18 mouse cellular contexts compared by ENCODE assay signal in the genomic region with DNA sequence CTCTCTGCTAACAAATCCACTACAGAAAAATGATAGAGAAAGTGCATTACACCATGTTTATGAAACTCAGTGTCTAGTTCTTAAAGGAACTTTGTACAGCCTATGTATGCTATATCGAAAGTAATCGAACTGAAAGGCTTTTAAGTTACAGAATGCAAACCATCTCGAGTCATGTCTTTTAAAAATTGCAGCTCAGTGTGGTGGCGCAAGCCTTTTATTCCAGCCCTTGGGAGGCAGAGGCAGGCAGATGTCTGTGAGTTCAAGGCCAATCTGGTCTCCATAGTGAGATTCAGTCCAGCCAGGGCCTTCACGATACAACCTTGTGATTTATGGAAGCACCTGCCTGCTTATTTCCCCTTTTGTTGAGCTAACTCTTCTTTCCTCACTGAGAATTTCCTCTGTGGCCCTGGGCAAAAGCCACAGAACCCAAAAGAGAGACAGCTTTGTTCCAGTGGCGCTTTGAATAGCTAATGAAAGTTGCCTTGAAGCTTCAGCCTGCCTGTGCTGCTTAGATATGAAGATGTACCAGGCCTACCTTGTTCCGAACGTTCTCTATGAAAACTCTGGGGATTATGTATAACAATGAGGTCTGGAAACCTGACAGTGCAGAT.
"Had no signal": no experiment of that assay in that cellular context is flagged by ENCODE, and none has a peak within 500 bp of the region (broad histone marks: within the 10 kb centered on the region; RNA-seq: fewer than 3 reads in every experiment).

No protein-coding gene starts in this region.

- H3K9ac ChIP-seq: lung, embryonic 14.5 days; midbrain, embryonic 12.5 days; neural tube, embryonic 12.5 days had no signal

- H3K27ac ChIP-seq: midbrain, embryonic 10.5 days; midbrain, embryonic 12.5 days; neural tube, embryonic 12.5 days had no signal

- H3K27me3 ChIP-seq: midbrain, embryonic 12.5 days; neural tube, embryonic 12.5 days had no signal

- DNase-seq: lung, adult 18-20 months; lung, embryonic 14.5 days; lung, postnatal 10 days; lung, postnatal 4 days; midbrain, embryonic 14.5 days; retina, postnatal 1 day; right cerebral cortex, adult 18-20 months; right cerebral cortex, postnatal 25 days; right cerebral cortex, postnatal 4 days; spleen, adult 18-20 months; thymus, adult 18-20 months; thymus, postnatal 14 days; thymus, postnatal 36 days had no signal

- H3K4me1 ChIP-seq: neural tube, embryonic 12.5 days had no signal

- ATAC-seq: midbrain, embryonic 16.5 days had no signal

- H3K36me3 ChIP-seq: midbrain, embryonic 10.5 days; midbrain, embryonic 12.5 days; neural tube, embryonic 12.5 days had no signal

- H3K4me3 ChIP-seq: midbrain, embryonic 10.5 days; midbrain, embryonic 12.5 days; myocyte; neural tube, embryonic 12.5 days had no signal
